ENCODE assay signal across 16 mouse cellular contexts in the genomic region with DNA sequence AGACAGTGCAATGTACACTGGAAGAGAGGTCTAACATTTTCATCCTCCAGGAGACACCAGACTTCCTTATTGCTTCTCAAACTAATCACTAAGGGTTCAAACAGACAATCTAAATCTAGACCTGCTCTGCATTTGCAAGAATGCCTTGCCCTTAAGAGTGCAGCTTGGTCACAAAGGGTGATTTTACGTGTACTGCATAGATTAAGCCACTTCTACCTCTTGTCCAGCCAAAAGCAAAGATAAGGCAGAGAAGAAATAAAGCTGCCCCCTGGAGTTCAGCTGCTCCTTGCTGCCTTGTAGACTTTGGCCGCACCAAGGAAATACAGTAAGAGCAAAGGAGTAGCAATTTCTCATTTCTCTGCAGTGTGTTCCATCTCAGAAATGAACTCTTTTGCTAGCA.
DNase-seq lines count a peak whose midpoint lies in the region; ATAC-seq lines count a peak whose summit lies in the region.
"Had no signal": no experiment of that assay in that cellular context is flagged by ENCODE, and none has a peak within 500 bp of the region (broad histone marks: within the 10 kb centered on the region; RNA-seq: fewer than 3 reads in every experiment).

No protein-coding gene starts in this region.

- 79% methylated on average over 2 of the region's 2 CpGs for WGBS in kidney, embryonic 15.5 days
- 72% methylated on average over 2 of the region's 2 CpGs for WGBS in intestine, embryonic 16.5 days

- H3K4me1 ChIP-seq in kidney, embryonic 15.5 days, result peaks cover 3% of the 10 kb centered on the region; the same call in 1 of the 2 replicates
- H3K4me1 ChIP-seq in intestine, embryonic 16.5 days (ENCODE audit: control insufficient read depth, insufficient read depth, low read length), result peaks cover 14% of the 10 kb centered on the region

- no peak overlapping the region for H3K27ac ChIP-seq in kidney, embryonic 15.5 days
- H3K27ac ChIP-seq in intestine, embryonic 16.5 days (ENCODE audit: low read length), result peak overlapping the region; percentile 41; the same call in 1 of the 2 replicates
- H3K27ac ChIP-seq: embryonic facial prominence, embryonic 10.5 days; forebrain, embryonic 13.5 days; heart, embryonic 13.5 days had no signal

- H3K4me3 ChIP-seq in kidney, embryonic 15.5 days (replicated peaks), result no peak overlapping the region
- no peak overlapping the region for H3K4me3 ChIP-seq in intestine, embryonic 16.5 days (ENCODE audit: low read length)
- H3K4me3 ChIP-seq: embryonic facial prominence, embryonic 10.5 days; forebrain, embryonic 13.5 days; heart, embryonic 13.5 days had no signal

- H3K9me3 ChIP-seq in kidney, embryonic 15.5 days (replicated peaks), result no peaks in the 10 kb centered on the region
- no peaks in the 10 kb centered on the region for H3K9me3 ChIP-seq in intestine, embryonic 16.5 days (ENCODE audit: control insufficient read depth, low read length)
- H3K9me3 ChIP-seq: embryonic facial prominence, embryonic 10.5 days; forebrain, embryonic 13.5 days; heart, embryonic 13.5 days had no signal

- no peaks in the 10 kb centered on the region for H3K27me3 ChIP-seq in kidney, embryonic 15.5 days
- H3K27me3 ChIP-seq in intestine, embryonic 16.5 days (replicated peaks; ENCODE audit: control insufficient read depth, insufficient read depth, low read length), result no peaks in the 10 kb centered on the region
- H3K27me3 ChIP-seq: forebrain, embryonic 13.5 days; heart, embryonic 13.5 days had no signal

- no peak for ATAC-seq in kidney, embryonic 15.5 days (replicated peaks; ENCODE audit: low FRiP score)
- ATAC-seq in intestine, embryonic 16.5 days, result peak; percentile 58
- no peak for ATAC-seq in CD4-positive, CD25-positive, alpha-beta regulatory T cell, adult 4 months
- ATAC-seq: forebrain, embryonic 13.5 days; forebrain, postnatal 0 days had no signal

- H3K9ac ChIP-seq in kidney, embryonic 15.5 days, result no peak overlapping the region
- no peak overlapping the region for H3K9ac ChIP-seq in intestine, embryonic 16.5 days (ENCODE audit: low read depth, low read length)
- H3K9ac ChIP-seq: forebrain, embryonic 13.5 days; forebrain, postnatal 0 days; heart, embryonic 13.5 days had no signal

- H3K4me2 ChIP-seq in kidney, embryonic 15.5 days, result no peak overlapping the region
- H3K4me2 ChIP-seq in intestine, embryonic 16.5 days (ENCODE audit: low read depth, low read length), result no peak overlapping the region
- H3K4me2 ChIP-seq: forebrain, embryonic 13.5 days; heart, embryonic 13.5 days had no signal

- H3K36me3 ChIP-seq in kidney, embryonic 15.5 days, result no peaks in the 10 kb centered on the region
- H3K36me3 ChIP-seq in intestine, embryonic 16.5 days (ENCODE audit: control insufficient read depth, insufficient read depth, low read length), result no peaks in the 10 kb centered on the region
- H3K36me3 ChIP-seq: embryonic facial prominence, embryonic 10.5 days; heart, embryonic 13.5 days had no signal

- DNase-seq in kidney, adult 8-10 months, result peak; percentile 17 to 26
- DNase-seq in kidney, postnatal 10 days, result no peak
- DNase-seq in kidney, postnatal 36 days, result peak; percentile 36 to 42
- DNase-seq: adrenal gland, adult 2 months; adrenal gland, postnatal 36 days; cerebellum, adult 2 months; cerebellum, postnatal 10 days; forebrain, postnatal 0 days; gastrocnemius, postnatal 14 days; heart, postnatal 36 days had no signal
